Mouse (Mus musculus) heart, adult 2 months (tissue): Measurements from ENCODE around the gene Tor4a. TPM values are rescaled to one million over a fixed set of nuclear protein-coding genes. Genes with fewer than 3 reads are reported as not detected.

Experiments
- DNase-seq, 2 experiments: peaks; one replicate each; pipeline ENCODE4 v3.0.0; 2021
- H3K27ac ChIP-seq: fragments of 200-600 bp; 2 replicates; pipeline ENCODE4 v1.8.1; 2022
- H3K27me3 ChIP-seq: fragments of 200-500 bp; 2 replicates; pipeline ENCODE4 v1.6.1; 2012; ENCODE audit warnings: mild to moderate bottlenecking, low read length, inconsistent platforms, mixed read lengths; ENCODE audit not compliant: control insufficient read depth, insufficient read depth
- H3K36me3 ChIP-seq: fragments of 200-500 bp; 2 replicates; pipeline ENCODE4 v1.6.1; 2012; ENCODE audit warnings: low read length, inconsistent platforms; ENCODE audit not compliant: control insufficient read depth, insufficient read depth
- H3K4me1 ChIP-seq: fragments of 200-500 bp; 2 replicates; pipeline ENCODE4 v1.6.1; 2011; ENCODE audit warnings: low read length; ENCODE audit not compliant: control insufficient read depth, insufficient read depth
- H3K4me3 ChIP-seq: fragments of 200-600 bp; 2 replicates; pipeline ENCODE4 v1.8.1; 2022
- H3K79me2 ChIP-seq: fragments of 200-500 bp; replicated peaks from 2 replicates; pipeline ENCODE4 v1.6.1; 2012; ENCODE audit warnings: mild to moderate bottlenecking, inconsistent platforms, low read length, moderate library complexity, mixed read lengths; ENCODE audit not compliant: control insufficient read depth, insufficient read depth
- H3K9ac ChIP-seq: fragments of 200-500 bp; 2 replicates; pipeline ENCODE4 v1.6.1; 2012; ENCODE audit warnings: low read depth, mild to moderate bottlenecking, control low read depth, inconsistent platforms, low read length, mixed read lengths
- CTCF ChIP-seq: fragments of 200-600 bp; IDR thresholded peaks from 2 replicates; pipeline ENCODE4 v1.8.1; 2022; ENCODE audit warnings: antibody characterized with exemption, mild to moderate bottlenecking, moderate library complexity
- EP300 ChIP-seq: fragments of 200-500 bp; IDR thresholded peaks from 2 replicates; pipeline ENCODE4 v1.6.1; 2011; ENCODE audit warnings: low read depth, low read length, control low read depth; ENCODE audit not compliant: insufficient read depth
- POLR2A ChIP-seq: fragments of 200-500 bp; IDR thresholded peaks from 2 replicates; pipeline ENCODE4 v1.6.1; 2011; ENCODE audit warnings: mild to moderate bottlenecking, low read depth, low read length, control low read depth; ENCODE audit not compliant: insufficient read depth
- WGBS: fragments of 180-500 bp; shearing (Covaris S2); methylation state at CpG from one replicate; pipeline ENCODE4 v1.1.7; 2018; 5-methylcytosine and 5-hydroxymethylcytosine counted together
- intact Hi-C: fragments of 180-260 bp; cut with DNase I; formaldehyde crosslinking; loops from one replicate; pipeline ENCODE4 v1.15.1; 2025
- polyA plus RNA-seq: library from polyadenylated mRNA; depleted of rRNA; stranded (reverse); fragments of >200 nt; gene quantifications from 2 replicates; pipeline ENCODE4 v1.2.3, GENCODE M21; 2012
- total RNA-seq, 2 experiments: library from RNA; stranded (reverse); gene quantifications; 2 replicates each; pipeline ENCODE4 v1.2.3; 2021

Tor4a gene
- total and polyA plus RNA-seq, 3 experiments, result 4.3 to 6.8 (median 4.9) TPM

GRCm38 (mm10) chr2:25194486-25195171 lies 2.1 kb downstream of the Tor4a start:
- Histone ChIP-seq H3K36me3 (no peaks in the 10 kb centered on the region), H3K27me3 (no peaks in the 10 kb centered on the region), H3K4me1 (peaks cover 20% of the 10 kb centered on the region), H3K9ac (peak overlapping the region; percentile 51), H3K4me3 (peak overlapping the region; percentile 52), H3K27ac (peak overlapping the region; percentile 95), H3K79me2 (no peaks in the 10 kb centered on the region)
- WGBS, result 61% methylated on average over 17 of the region's 17 CpGs
- intact Hi-C loops, result loop anchor here (2.0 kb wide), 1 partner anchor 72 kb away; no protein-coding TSS in a partner anchor
- TF ChIP-seq EP300, result no peak
- no peak for TF ChIP-seq POLR2A
- TF ChIP-seq CTCF, result no peak
- DNase-seq, result peak in 1 of 2 experiments; percentile 50

GRCm38 (mm10) chr2:25194006-25194405 lies 2.7 kb downstream of the Tor4a start:
- WGBS, result 39% methylated on average over 5 of the region's 5 CpGs
- DNase-seq, result no peak
- peak overlapping the region; percentile 32 for H3K9ac ChIP-seq
- peak overlapping the region; percentile 95 for H3K27ac ChIP-seq
- intact Hi-C loops, result loop anchor here (2.0 kb wide), 1 partner anchor 73 kb away; no protein-coding TSS in a partner anchor
- no peaks in the 10 kb centered on the region for H3K79me2 ChIP-seq
- TF ChIP-seq CTCF (no peak), POLR2A (no peak), EP300 (no peak)
- H3K4me1 ChIP-seq, result peaks cover 20% of the 10 kb centered on the region
- no peaks in the 10 kb centered on the region for H3K27me3 ChIP-seq
- H3K4me3 ChIP-seq, result peak overlapping the region; percentile 20; the same call in 1 of the 2 replicates
- H3K36me3 ChIP-seq, result no peaks in the 10 kb centered on the region

GRCm38 (mm10) chr2:25193330-25193770 lies 3.3 kb downstream of the Tor4a start:
- H3K79me2 ChIP-seq, result no peaks in the 10 kb centered on the region
- intact Hi-C loops, result loop anchor here (1.0 to 2.0 kb wide), 2 partner anchors 17 to 35 kb away; partner anchors contain the start of gene Nelfb
- WGBS, result 2% methylated on average over 6 of the region's 6 CpGs
- no peaks in the 10 kb centered on the region for H3K27me3 ChIP-seq
- no peaks in the 10 kb centered on the region for H3K36me3 ChIP-seq
- H3K4me1 ChIP-seq, result peaks cover 20% of the 10 kb centered on the region
- TF ChIP-seq CTCF, result peak; percentile 96
- no peak; the same call in 1 of the 2 replicates for TF ChIP-seq POLR2A
- TF ChIP-seq EP300, result peak; percentile 99
- no peak overlapping the region for H3K9ac ChIP-seq
- H3K27ac ChIP-seq, result peak overlapping the region; percentile 95
- H3K4me3 ChIP-seq, result peak overlapping the region; percentile 20; the same call in 1 of the 2 replicates
- peak; percentile 86 to 88 for DNase-seq

DNA sequence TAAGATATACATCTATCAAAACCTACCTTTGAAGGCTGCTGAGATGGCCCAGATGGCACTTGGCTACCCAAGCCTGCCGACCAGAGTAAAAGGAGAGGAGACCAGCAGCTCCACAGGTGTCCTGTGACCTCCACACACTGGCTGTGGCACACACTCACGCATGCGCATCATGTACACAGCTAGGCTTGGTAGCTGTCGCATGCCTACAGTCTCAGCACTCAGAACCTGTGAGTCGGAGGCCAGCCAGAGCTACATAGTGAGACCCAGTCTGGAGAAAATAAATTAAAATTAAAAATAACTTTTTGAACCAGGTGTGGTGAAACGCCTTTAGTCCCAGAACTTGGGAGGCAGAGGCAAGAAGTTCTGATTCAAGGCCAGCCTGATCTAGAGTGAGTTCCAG lies 8.8 kb downstream of the Tor4a start:
- Histone ChIP-seq H3K4me1 (peaks cover 4% of the 10 kb centered on the region), H3K4me3 (no peak overlapping the region), H3K27me3 (no peaks in the 10 kb centered on the region), H3K79me2 (no peaks in the 10 kb centered on the region), H3K36me3 (no peaks in the 10 kb centered on the region), H3K9ac (no peak overlapping the region), H3K27ac (no peak overlapping the region)
- TF ChIP-seq EP300 (no peak), POLR2A (no peak), CTCF (no peak)
- 86% methylated on average over 6 of the region's 6 CpGs for WGBS
- intact Hi-C loops, result no loop called here
- no peak for DNase-seq

GRCm38 (mm10) chr2:25186575-25186930 lies 10.1 kb downstream of the Tor4a start:
- no peak overlapping the region for H3K9ac ChIP-seq
- H3K36me3 ChIP-seq, result no peaks in the 10 kb centered on the region
- H3K27me3 ChIP-seq, result no peaks in the 10 kb centered on the region

More at GRCm38 (mm10) chr2:25186575-25186930, 10.1 kb downstream of the Tor4a start:
- WGBS, result 61% methylated on average over 5 of the region's 5 CpGs
- peaks cover 4% of the 10 kb centered on the region for H3K4me1 ChIP-seq
- H3K79me2 ChIP-seq, result no peaks in the 10 kb centered on the region
- intact Hi-C loops, result loop anchor here (1.0 kb wide), 1 partner anchor 59 kb away; no protein-coding TSS in a partner anchor
- no peak overlapping the region for H3K4me3 ChIP-seq
- no peak for DNase-seq
- TF ChIP-seq CTCF (no peak), POLR2A (no peak), EP300 (no peak)
- H3K27ac ChIP-seq, result no peak overlapping the region
